Mouse (Mus musculus) CD4-positive helper T cell, adult 2 months (primary cell): ENCODE measurements around the gene Qser1.

Source experiments
- DNase-seq: peaks from one replicate; pipeline ENCODE4 v3.0.0-alpha.2; 2012; ENCODE audit warnings: low read depth, missing footprints, low spot score

Qser1 gene

GRCm38 (mm10) chr2:104817555-104818330 lies 1.2 kb upstream of the Qser1 start:
- peak; percentile 39 for DNase-seq

- peak; percentile 85 for DNase-seq
Measured at GRCm38 (mm10) chr2:104816866-104817439, 393 bp upstream of the Qser1 start.

GRCm38 (mm10) chr2:104815561-104816370 lies 794 bp downstream of the Qser1 start:
- DNase-seq = peak; percentile 38

- no peak for DNase-seq
Measured at GRCm38 (mm10) chr2:104814181-104814951, 2.2 kb downstream of the Qser1 start.

GRCm38 (mm10) chr2:104805435-104805834 lies 11.1 kb downstream of the Qser1 start:
- DNase-seq = no peak

- DNase-seq = peak; percentile 31
Measured at GRCm38 (mm10) chr2:104774763-104775162, 41.8 kb downstream of the Qser1 start.

GRCm38 (mm10) chr2:104768697-104769096 lies 47.9 kb downstream of the Qser1 start:
- no peak for DNase-seq

- no peak for DNase-seq
Measured at GRCm38 (mm10) chr2:104764018-104764417, 52.5 kb downstream of the Qser1 start.

GRCm38 (mm10) chr2:104763134-104763703 lies 53.3 kb downstream of the Qser1 start:
- DNase-seq = peak; percentile 42

- DNase-seq = no peak
Measured at GRCm38 (mm10) chr2:104750611-104751010, 65.9 kb downstream of the Qser1 start.

GRCm38 (mm10) chr2:104748652-104749183 lies 67.8 kb downstream of the Qser1 start:
- no peak for DNase-seq

GRCm38 (mm10) chr2:104746251-104746650 lies 70.3 kb downstream of the Qser1 start:
- DNase-seq = no peak

- DNase-seq = no peak
Measured at GRCm38 (mm10) chr2:104743971-104744370, 72.6 kb downstream of the Qser1 start.

GRCm38 (mm10) chr2:104743160-104743559 lies 73.4 kb downstream of the Qser1 start:
- no peak for DNase-seq

- peak; percentile 33 for DNase-seq
Measured at GRCm38 (mm10) chr2:104742741-104743064, 73.9 kb downstream of the Qser1 start, which contains the start of gene Depdc7. Depdc7 (minus strand) TSS chr2:104742878.

GRCm38 (mm10) chr2:104741896-104742740 lies 74.4 kb downstream of the Qser1 start:
- no peak for DNase-seq

GRCm38 (mm10) chr2:104741015-104741758 lies 75.4 kb downstream of the Qser1 start:
- DNase-seq = no peak

GRCm38 (mm10) chr2:104740248-104740949 lies 76.2 kb downstream of the Qser1 start:
- no peak for DNase-seq

- no peak for DNase-seq
Measured at GRCm38 (mm10) chr2:104739691-104740090, 76.9 kb downstream of the Qser1 start.
